Mouse (Mus musculus) cortical plate, adult 2 months (tissue): ENCODE data around the gene Tead1.

Experiments
- CTCF ChIP-seq: fragments of 200-500 bp; IDR thresholded peaks from 2 replicates; pipeline ENCODE4 v1.5.1; 2011; ENCODE audit warnings: mild to moderate bottlenecking, control low read depth, low read length; ENCODE audit not compliant: insufficient read depth; ENCODE audit errors: extremely low read depth
- POLR2A ChIP-seq: fragments of 200-500 bp; IDR thresholded peaks from 2 replicates; pipeline ENCODE4 v1.6.1; 2011; ENCODE audit warnings: mild to moderate bottlenecking, low read length, control low read depth; ENCODE audit not compliant: insufficient read depth; ENCODE audit errors: extremely low read depth

- TF ChIP-seq CTCF (no peak), POLR2A (no peak)
Measured at GRCm38 (mm10) chr7:112720143-112720988, 41.2 kb downstream of the Tead1 start.
